Mouse (Mus musculus): ENCODE measurements around the gene Cep104.

Cep104 gene

GRCm38 (mm10) chr4:153974431-153975291, at the start of gene Cep104, which contains the start of gene Dffb:
Gene Cep104, plus strand, starts transcription at chr4:153975194.
Gene Dffb, minus strand, starts transcription at chr4:153975126.
- Histone ChIP-seq H3K4me3 (replicated peaks; ENCODE audit: low read length) (peak within 1 kb of the TSS; percentile 97), H3K27me3 (ENCODE audit: insufficient read depth, low read length) (0 out of 2 replicates have a peak, but pooled peaks cover 4% of the 10 kb centered on the region), H3K9me3 (ENCODE audit: low read length) (no peaks in the 10 kb centered on the region), H3K36me3 (ENCODE audit: insufficient read depth, low read length) (peaks cover 40% of the 10 kb centered on the region), H3K4me1 (replicated peaks; ENCODE audit: low read depth, low read length) (peaks cover 25% of the 10 kb centered on the region)
- TF ChIP-seq POU5F1 (IDR thresholded peaks at IDR 0.05; ENCODE audit: borderline replicate concordance, low read length) (no peak), NANOG (IDR thresholded peaks at IDR 0.05; ENCODE audit: borderline replicate concordance, low read length) (no peak), CTCF (conservative IDR thresholded peaks at IDR 0.05; ENCODE audit: low read length) (no peak)

- no peaks in the 10 kb centered on the region for H3K36me3 ChIP-seq (ENCODE audit: insufficient read depth, low read length)
- no peak for TF ChIP-seq CTCF (conservative IDR thresholded peaks at IDR 0.05; ENCODE audit: low read length)
- no peak for TF ChIP-seq NANOG (IDR thresholded peaks at IDR 0.05; ENCODE audit: borderline replicate concordance, low read length)
- no peak for TF ChIP-seq POU5F1 (IDR thresholded peaks at IDR 0.05; ENCODE audit: borderline replicate concordance, low read length)
- peaks cover 10% of the 10 kb centered on the region for H3K4me1 ChIP-seq (replicated peaks; ENCODE audit: low read depth, low read length)
- H3K9me3 ChIP-seq (ENCODE audit: low read length), result no peaks in the 10 kb centered on the region
- no peak overlapping the region for H3K4me3 ChIP-seq (replicated peaks; ENCODE audit: low read length)
- H3K27me3 ChIP-seq (ENCODE audit: insufficient read depth, low read length), result peaks cover 5% of the 10 kb centered on the region; the same call in 1 of the 2 replicates
These were observed 46.2 kb upstream of the Cep104 start for GRCm38 (mm10) chr4:153928772-153929299.

GRCm38 (mm10) chr4:153929425-153929824, 45.6 kb upstream of the Cep104 start:
- H3K36me3 ChIP-seq (ENCODE audit: insufficient read depth, low read length), result no peaks in the 10 kb centered on the region
- H3K9me3 ChIP-seq (ENCODE audit: low read length), result no peaks in the 10 kb centered on the region
- peaks cover 10% of the 10 kb centered on the region for H3K4me1 ChIP-seq (replicated peaks; ENCODE audit: low read depth, low read length)
- H3K27me3 ChIP-seq (ENCODE audit: insufficient read depth, low read length), result 0 out of 2 replicates have a peak, but pooled peaks cover 4% of the 10 kb centered on the region
- TF ChIP-seq NANOG (IDR thresholded peaks at IDR 0.05; ENCODE audit: borderline replicate concordance, low read length) (no peak), CTCF (conservative IDR thresholded peaks at IDR 0.05; ENCODE audit: low read length) (no peak), POU5F1 (IDR thresholded peaks at IDR 0.05; ENCODE audit: borderline replicate concordance, low read length) (no peak)
- H3K4me3 ChIP-seq (replicated peaks; ENCODE audit: low read length), result no peak overlapping the region

DNA sequence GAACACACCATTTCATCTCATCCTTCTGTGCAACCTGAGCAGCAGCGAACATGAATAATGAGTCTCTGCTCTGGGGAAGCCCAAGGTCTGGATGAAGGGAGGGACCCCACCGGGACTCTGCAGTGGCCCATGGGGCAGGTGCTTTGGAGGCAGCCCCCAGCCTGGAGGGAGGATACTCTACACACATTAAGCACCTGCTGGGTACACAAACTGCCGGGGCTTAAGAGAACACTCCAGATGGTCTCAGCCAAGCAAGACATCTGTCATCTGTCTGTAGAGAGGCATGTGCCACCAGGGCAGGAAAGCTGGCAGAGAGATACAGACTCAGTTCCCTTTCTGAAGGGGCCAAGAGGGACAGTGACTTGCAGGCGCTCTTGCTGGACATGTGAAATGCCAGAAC, 45.1 kb upstream of the Cep104 start:
- no peak for TF ChIP-seq POU5F1 (IDR thresholded peaks at IDR 0.05; ENCODE audit: borderline replicate concordance, low read length)
- H3K27me3 ChIP-seq (ENCODE audit: insufficient read depth, low read length), result 0 out of 2 replicates have a peak, but pooled peaks cover 4% of the 10 kb centered on the region

DNA sequence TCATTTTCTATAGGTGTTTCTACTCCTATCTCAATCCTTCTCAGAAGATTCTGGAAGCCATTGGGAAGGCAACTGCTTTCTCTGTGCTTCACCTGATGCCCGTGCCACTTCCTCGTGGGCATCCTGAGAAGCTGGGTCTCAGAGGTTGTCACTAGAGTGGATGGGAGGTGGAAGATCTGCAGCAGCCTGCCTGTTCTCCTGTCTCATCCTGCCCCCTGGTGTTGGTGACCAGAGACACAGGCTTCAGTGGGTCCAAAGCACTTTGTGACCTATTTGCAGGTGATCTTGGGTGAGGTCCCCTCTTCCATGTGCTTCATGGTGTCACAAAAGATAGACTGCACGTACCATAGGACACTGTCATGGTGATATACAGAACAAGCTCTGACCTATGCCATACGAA, 31.8 kb upstream of the Cep104 start:
- Histone ChIP-seq H3K27me3 (ENCODE audit: insufficient read depth, low read length) (peaks cover 72% of the 10 kb centered on the region), H3K4me1 (replicated peaks; ENCODE audit: low read depth, low read length) (peaks cover 4% of the 10 kb centered on the region), H3K9me3 (ENCODE audit: low read length) (no peaks in the 10 kb centered on the region), H3K4me3 (replicated peaks; ENCODE audit: low read length) (no peak overlapping the region), H3K36me3 (ENCODE audit: insufficient read depth, low read length) (no peaks in the 10 kb centered on the region)
- TF ChIP-seq CTCF (conservative IDR thresholded peaks at IDR 0.05; ENCODE audit: low read length) (peak; percentile 32), NANOG (IDR thresholded peaks at IDR 0.05; ENCODE audit: borderline replicate concordance, low read length) (no peak)

More for the DNA sequence above, 45.1 kb upstream of the Cep104 start:
- Histone ChIP-seq H3K4me3 (replicated peaks; ENCODE audit: low read length) (no peak overlapping the region), H3K4me1 (replicated peaks; ENCODE audit: low read depth, low read length) (peaks cover 10% of the 10 kb centered on the region), H3K9me3 (ENCODE audit: low read length) (no peaks in the 10 kb centered on the region), H3K36me3 (ENCODE audit: insufficient read depth, low read length) (no peaks in the 10 kb centered on the region)

DNA sequence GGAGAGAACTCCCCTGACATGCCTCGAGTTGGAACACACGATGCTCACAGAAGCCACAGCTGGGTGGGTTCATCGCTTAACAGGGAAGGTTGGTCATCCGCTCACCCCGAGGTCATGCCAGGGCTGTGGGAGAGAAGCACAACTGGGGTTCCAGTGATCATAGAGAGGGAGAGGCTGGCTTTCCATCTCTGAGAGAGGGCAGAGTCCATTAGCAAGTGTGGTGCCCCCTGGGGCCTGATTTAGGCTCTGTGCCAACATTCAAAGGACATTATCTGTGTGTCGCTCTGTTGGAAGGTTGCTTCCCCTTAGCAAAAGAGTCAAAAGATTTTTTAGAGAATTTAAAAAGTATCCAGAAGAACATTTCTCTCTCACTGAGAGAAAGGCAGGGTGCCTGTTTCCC, 30.7 kb upstream of the Cep104 start:
- no peak overlapping the region for H3K4me3 ChIP-seq (replicated peaks; ENCODE audit: low read length)
- H3K27me3 ChIP-seq (ENCODE audit: insufficient read depth, low read length), result peaks cover 67% of the 10 kb centered on the region
- H3K9me3 ChIP-seq (ENCODE audit: low read length), result no peaks in the 10 kb centered on the region
- TF ChIP-seq NANOG (IDR thresholded peaks at IDR 0.05; ENCODE audit: borderline replicate concordance, low read length), result no peak
- TF ChIP-seq CTCF (conservative IDR thresholded peaks at IDR 0.05; ENCODE audit: low read length), result no peak
- TF ChIP-seq POU5F1 (IDR thresholded peaks at IDR 0.05; ENCODE audit: borderline replicate concordance, low read length), result no peak
- H3K4me1 ChIP-seq (replicated peaks; ENCODE audit: low read depth, low read length), result peaks cover 4% of the 10 kb centered on the region
- H3K36me3 ChIP-seq (ENCODE audit: insufficient read depth, low read length), result no peaks in the 10 kb centered on the region

- TF ChIP-seq CTCF (conservative IDR thresholded peaks at IDR 0.05; ENCODE audit: low read length), result no peak
- TF ChIP-seq POU5F1 (IDR thresholded peaks at IDR 0.05; ENCODE audit: borderline replicate concordance, low read length), result no peak
- no peak for TF ChIP-seq NANOG (IDR thresholded peaks at IDR 0.05; ENCODE audit: borderline replicate concordance, low read length)
- no peaks in the 10 kb centered on the region for H3K36me3 ChIP-seq (ENCODE audit: insufficient read depth, low read length)
- H3K27me3 ChIP-seq (ENCODE audit: insufficient read depth, low read length), result peaks cover 54% of the 10 kb centered on the region
- peaks cover 4% of the 10 kb centered on the region for H3K4me1 ChIP-seq (replicated peaks; ENCODE audit: low read depth, low read length)
- H3K4me3 ChIP-seq (replicated peaks; ENCODE audit: low read length), result no peak overlapping the region
- H3K9me3 ChIP-seq (ENCODE audit: low read length), result no peaks in the 10 kb centered on the region
These were observed 29.3 kb upstream of the Cep104 start for GRCm38 (mm10) chr4:153945741-153946140.

GRCm38 (mm10) chr4:153950372-153950771, 24.6 kb upstream of the Cep104 start:
- peaks cover 13% of the 10 kb centered on the region; the same call in 1 of the 2 replicates for H3K4me1 ChIP-seq (replicated peaks; ENCODE audit: low read depth, low read length)
- H3K9me3 ChIP-seq (ENCODE audit: low read length), result no peaks in the 10 kb centered on the region
- TF ChIP-seq NANOG (IDR thresholded peaks at IDR 0.05; ENCODE audit: borderline replicate concordance, low read length) (no peak), CTCF (conservative IDR thresholded peaks at IDR 0.05; ENCODE audit: low read length) (no peak), POU5F1 (IDR thresholded peaks at IDR 0.05; ENCODE audit: borderline replicate concordance, low read length) (no peak)
- H3K4me3 ChIP-seq (replicated peaks; ENCODE audit: low read length), result no peak overlapping the region
- no peaks in the 10 kb centered on the region for H3K36me3 ChIP-seq (ENCODE audit: insufficient read depth, low read length)
- peaks cover 33% of the 10 kb centered on the region for H3K27me3 ChIP-seq (ENCODE audit: insufficient read depth, low read length)
